Mouse (Mus musculus) kidney, embryonic 16.5 days (tissue): ENCODE measurements around the gene Snai1. TPM values are rescaled to one million over a fixed set of nuclear protein-coding genes. Genes with fewer than 3 reads are reported as not detected.
A peak's percentile ranks its signal among the peaks of the same experiment; 100 is the strongest.

Experiments used
- ATAC-seq: fragments of 200-750 bp; cut with Nextera tagmentation; 2 replicates; pipeline ENCODE4 v1.8.0; 2017; ENCODE audit warnings: moderate TSS enrichment; ENCODE audit not compliant: low FRiP score, low TSS enrichment
- H3K27ac ChIP-seq: fragments of 300-500 bp; sonication (generic); 2 replicates; pipeline ENCODE4 v1.5.1; 2014; ENCODE audit warnings: low read length
- H3K27me3 ChIP-seq: fragments of 300-500 bp; sonication (generic); 2 replicates; pipeline ENCODE4 v1.6.1; 2014; ENCODE audit warnings: low read length, control low read depth, mixed read lengths; ENCODE audit not compliant: insufficient read depth
- H3K36me3 ChIP-seq: fragments of 300-500 bp; sonication (generic); 2 replicates; pipeline ENCODE4 v1.6.1; 2014; ENCODE audit warnings: low read length, control low read depth, mixed read lengths; ENCODE audit not compliant: insufficient read depth
- H3K4me1 ChIP-seq: fragments of 300-500 bp; sonication (generic); 2 replicates; pipeline ENCODE4 v1.6.1; 2014; ENCODE audit warnings: low read length, control low read depth, mixed read lengths; ENCODE audit not compliant: insufficient read depth
- H3K4me2 ChIP-seq: fragments of 300-500 bp; sonication (generic); replicated peaks from 2 replicates; pipeline ENCODE4 v1.6.1; 2014; ENCODE audit warnings: low read depth, low read length
- H3K4me3 ChIP-seq: fragments of 300-500 bp; sonication (generic); 2 replicates; pipeline ENCODE4 v1.5.1; 2014; ENCODE audit warnings: mild to moderate bottlenecking, low read length
- H3K9ac ChIP-seq: fragments of 300-500 bp; sonication (generic); replicated peaks from 2 replicates; pipeline ENCODE4 v1.6.1; 2014; ENCODE audit warnings: low read length
- H3K9me3 ChIP-seq: fragments of 300-500 bp; sonication (generic); 2 replicates; pipeline ENCODE4 v1.6.1; 2016; ENCODE audit warnings: low read length, control low read depth
- WGBS: fragments of 180-500 bp; shearing (Covaris S2); extraction: QIAGEN DNeasy Blood & Tissue Kit; methylation state at CpG from one replicate; pipeline ENCODE4 v1.1.7; 2014; 5-methylcytosine and 5-hydroxymethylcytosine counted together
- polyA plus RNA-seq: library from polyadenylated mRNA; unstranded; fragments of >200 nt; fragmentation: Nextera tagmentation; extraction: Ambion mirVana; gene quantifications from 2 replicates; pipeline ENCODE4 v1.2.1, GENCODE M21; 2015

Snai1 gene
- 40.8 and 49.3 TPM in 2 replicates for polyA plus RNA-seq

DNA sequence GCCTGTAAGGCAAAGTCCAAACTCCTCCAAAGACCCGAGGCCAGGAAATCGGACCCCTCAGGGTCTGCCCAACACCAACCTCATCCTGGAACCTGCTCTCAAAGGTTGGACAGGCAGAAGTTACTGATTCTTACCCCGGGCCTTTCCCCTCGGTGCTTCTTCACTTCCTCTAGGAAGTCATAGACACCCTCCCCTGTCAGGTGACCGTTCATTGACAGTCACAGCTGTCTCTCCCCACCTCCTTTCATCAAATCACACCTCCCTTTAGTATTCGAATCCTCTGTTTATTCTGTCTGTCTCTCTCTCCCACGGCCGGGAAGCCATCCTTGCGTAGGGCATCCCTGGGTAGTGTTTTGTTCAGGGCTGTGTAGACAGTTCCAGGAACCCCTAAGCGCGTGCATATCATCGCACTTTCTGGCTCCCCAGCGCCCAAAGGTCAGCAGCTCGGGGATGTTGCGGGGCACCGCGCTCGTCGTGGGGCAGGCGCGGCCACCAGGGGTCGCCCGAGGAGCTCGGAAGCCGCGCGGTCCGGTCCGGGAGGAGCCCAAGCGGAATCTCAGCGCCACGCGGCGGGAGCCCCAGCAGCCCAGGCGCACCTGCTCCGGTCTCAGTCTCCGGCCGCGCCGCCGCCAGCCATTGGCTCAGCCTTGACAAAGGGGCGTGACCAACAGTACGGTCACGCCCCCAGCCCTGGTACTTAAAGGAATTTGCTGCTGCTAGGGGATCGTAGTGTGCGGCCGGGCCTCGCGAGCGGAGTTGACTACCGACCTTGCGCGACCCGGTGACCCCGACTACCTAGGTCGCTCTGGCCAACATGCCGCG is at the start of gene Snai1:
TSS of gene Snai1 (plus strand) at position 720 of the 822 bp plus-strand sequence.
- H3K9me3 ChIP-seq: no peaks in the 10 kb centered on the region
- peak within 1 kb of the TSS; percentile 69 for H3K4me3 ChIP-seq
- H3K4me1 ChIP-seq: peaks cover 46% of the 10 kb centered on the region
- H3K4me2 ChIP-seq: peak within 1 kb of the TSS; percentile 96
- peak within 1 kb of the TSS; percentile 78 for H3K9ac ChIP-seq
- peaks cover 9% of the 10 kb centered on the region; the same call in 1 of the 2 replicates for H3K36me3 ChIP-seq
- H3K27ac ChIP-seq: peak within 1 kb of the TSS; percentile 65
- under 1% methylated on average over 58 of the region's 58 CpGs for WGBS
- peaks cover 19% of the 10 kb centered on the region for H3K27me3 ChIP-seq
- ATAC-seq: peak; percentile 97

DNA sequence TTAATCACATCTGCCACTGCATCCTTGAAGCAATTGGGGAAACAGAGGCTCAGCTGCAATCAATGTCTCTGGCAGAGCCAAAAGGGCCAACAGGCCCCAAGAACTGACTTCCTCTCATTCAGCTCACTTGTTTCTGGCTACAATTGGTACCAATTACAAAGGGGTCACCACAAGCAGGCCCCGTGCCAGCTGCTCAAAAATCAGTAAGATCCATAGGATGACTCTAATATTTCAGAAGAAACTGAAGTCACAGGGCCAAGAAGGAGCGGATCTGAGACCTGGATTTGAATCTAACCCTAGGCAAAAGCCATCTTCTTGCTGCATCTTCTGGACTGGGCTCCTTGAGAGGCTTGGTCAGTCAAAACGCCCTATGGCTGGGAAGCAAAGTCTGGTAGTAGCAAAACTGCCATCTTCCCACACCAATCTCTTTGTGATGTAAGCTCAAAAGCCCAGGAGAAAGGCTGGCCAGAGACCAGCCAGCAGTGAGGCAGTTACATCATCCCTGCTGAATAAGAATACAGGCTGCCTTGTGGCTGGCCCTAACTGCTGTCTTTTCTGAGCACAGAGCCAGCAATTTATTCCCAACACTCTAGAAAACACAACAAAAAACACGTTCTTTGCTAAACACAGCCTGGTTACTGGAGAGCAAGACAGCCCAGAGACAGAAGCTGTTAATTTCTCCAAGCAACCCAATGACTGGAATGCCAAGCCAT is 47.0 kb upstream of the Snai1 start:
- H3K4me1 ChIP-seq: peaks cover 20% of the 10 kb centered on the region
- 80% methylated on average over 4 of the region's 4 CpGs for WGBS
- 0 out of 2 replicates have a peak, but pooled peaks cover 3% of the 10 kb centered on the region for H3K36me3 ChIP-seq
- H3K4me2 ChIP-seq: no peak overlapping the region
- peak overlapping the region; percentile 100; the same call in 1 of the 2 replicates for H3K4me3 ChIP-seq
- no peak for ATAC-seq
- H3K9me3 ChIP-seq: no peaks in the 10 kb centered on the region
- H3K27ac ChIP-seq: no peak overlapping the region
- peak overlapping the region; percentile 95 for H3K9ac ChIP-seq
- H3K27me3 ChIP-seq: no peaks in the 10 kb centered on the region

DNA sequence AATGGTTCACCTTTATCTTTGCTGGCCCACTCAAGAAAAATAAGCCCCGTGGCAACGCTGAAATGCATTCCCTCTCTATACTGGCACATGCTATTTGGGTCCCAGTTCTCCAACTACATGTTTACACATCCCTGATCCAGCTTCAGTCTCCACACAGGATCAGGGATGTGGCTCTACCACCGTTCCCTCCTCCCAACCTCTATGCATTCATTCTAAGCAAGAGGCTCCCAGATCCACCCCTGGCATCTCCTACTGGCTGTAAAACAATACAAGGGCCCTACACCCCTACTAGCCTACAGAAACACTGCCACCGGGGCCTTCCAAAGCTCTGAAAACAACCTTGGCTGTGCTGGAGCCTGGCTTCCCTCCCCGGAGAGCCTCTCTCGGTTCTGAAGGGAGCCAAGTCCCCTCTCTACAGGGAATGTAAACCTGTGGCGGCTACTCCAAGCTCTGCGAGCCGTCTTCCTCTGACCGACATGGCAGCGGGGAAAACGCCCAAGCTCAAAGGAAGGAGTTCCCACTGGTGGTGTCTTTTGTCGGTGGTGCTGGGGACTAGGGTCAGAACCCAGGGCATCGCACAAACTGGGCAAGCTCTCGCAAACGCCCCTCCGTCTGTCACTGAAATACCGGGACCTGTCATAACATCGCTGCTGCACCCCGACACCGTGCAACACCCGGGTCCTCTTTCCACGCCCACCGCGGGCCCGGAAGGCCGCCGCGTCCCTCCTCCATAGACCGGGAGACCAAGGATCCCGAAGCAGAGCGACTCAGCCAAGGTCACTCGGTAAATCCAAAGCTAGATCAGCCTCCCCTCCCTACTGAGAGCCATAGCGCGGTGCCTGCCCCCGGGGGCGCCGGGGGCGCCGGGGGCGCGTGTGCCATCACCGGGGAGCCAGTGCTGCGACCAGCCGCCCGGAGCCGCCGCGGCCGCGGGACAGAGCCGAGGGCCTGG is 46.0 kb upstream of the Snai1 start, which contains the start of gene Rnf114:
TSS of gene Rnf114 (plus strand) at position 889 of the 952 bp plus-strand sequence.
- peak; percentile 13; the same call in 1 of the 2 replicates for ATAC-seq

DNA sequence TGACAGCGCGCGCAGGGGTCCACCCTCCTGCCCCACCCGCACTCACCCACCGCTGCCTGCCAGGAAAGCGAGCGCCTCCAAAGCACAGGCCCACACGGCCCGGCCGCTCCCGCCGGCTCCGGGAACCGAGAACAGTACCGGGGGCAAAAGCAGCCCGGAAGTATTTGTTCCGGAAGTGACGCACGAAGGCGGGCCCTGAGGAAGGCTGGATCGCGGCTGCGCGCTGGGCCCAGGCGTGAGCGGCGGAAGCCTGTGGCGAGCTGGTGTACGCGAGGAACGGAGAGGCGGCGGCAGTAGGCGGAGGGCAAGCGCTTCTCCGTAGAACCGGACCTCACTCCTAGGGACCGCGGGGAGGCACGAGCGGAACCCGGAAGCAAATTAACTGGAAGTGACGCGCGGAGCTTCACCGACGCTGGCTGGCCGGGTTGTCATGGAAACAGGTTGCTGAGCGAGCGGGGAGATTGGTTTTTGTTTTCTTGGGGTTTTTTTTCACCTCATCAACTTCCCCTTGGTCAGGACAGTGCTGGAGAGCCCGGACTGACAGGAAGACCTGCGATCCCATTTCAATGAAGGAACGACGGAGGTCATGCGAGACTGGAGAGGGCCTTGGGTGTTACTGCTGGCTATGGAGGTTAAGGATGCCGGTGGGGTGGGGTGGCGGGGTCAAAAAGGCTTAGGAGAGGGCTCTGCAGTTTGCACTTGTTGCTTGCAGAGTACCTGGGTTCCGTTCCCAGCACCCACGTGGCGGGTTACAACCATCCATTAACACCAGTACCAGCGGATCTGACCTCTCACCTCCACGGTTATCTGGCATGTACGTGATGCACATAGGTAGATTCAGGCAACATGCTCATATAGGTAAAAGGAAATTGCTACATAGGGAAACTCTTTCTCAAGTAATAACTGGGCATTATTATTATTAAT is 45.0 kb upstream of the Snai1 start, which contains the start of gene Spata2:
TSS of gene Spata2 (minus strand) at position 175 of the 924 bp plus-strand sequence.
- Histone ChIP-seq H3K4me2 (peak within 1 kb of the TSS; percentile 97), H3K27ac (peak within 1 kb of the TSS; percentile 99), H3K4me3 (peak within 1 kb of the TSS; percentile 100), H3K27me3 (no peaks in the 10 kb centered on the region), H3K4me1 (peaks cover 20% of the 10 kb centered on the region), H3K36me3 (0 out of 2 replicates have a peak, but pooled peaks cover 3% of the 10 kb centered on the region), H3K9me3 (no peaks in the 10 kb centered on the region), H3K9ac (peak within 1 kb of the TSS; percentile 95)
- under 1% methylated on average over 63 of the region's 63 CpGs for WGBS
- ATAC-seq: peak; percentile 88

More for the DNA sequence above, 46.0 kb upstream of the Snai1 start, which contains the start of gene Rnf114:
- H3K27ac ChIP-seq: peak within 1 kb of the TSS; percentile 99
- no peaks in the 10 kb centered on the region for H3K27me3 ChIP-seq
- no peaks in the 10 kb centered on the region for H3K9me3 ChIP-seq
- H3K4me2 ChIP-seq: peak within 1 kb of the TSS; percentile 97
- H3K4me3 ChIP-seq: peak within 1 kb of the TSS; percentile 100
- peak within 1 kb of the TSS; percentile 95 for H3K9ac ChIP-seq
- 2% methylated on average over 52 of the region's 52 CpGs for WGBS
- H3K4me1 ChIP-seq: peaks cover 20% of the 10 kb centered on the region
- H3K36me3 ChIP-seq: 0 out of 2 replicates have a peak, but pooled peaks cover 3% of the 10 kb centered on the region

DNA sequence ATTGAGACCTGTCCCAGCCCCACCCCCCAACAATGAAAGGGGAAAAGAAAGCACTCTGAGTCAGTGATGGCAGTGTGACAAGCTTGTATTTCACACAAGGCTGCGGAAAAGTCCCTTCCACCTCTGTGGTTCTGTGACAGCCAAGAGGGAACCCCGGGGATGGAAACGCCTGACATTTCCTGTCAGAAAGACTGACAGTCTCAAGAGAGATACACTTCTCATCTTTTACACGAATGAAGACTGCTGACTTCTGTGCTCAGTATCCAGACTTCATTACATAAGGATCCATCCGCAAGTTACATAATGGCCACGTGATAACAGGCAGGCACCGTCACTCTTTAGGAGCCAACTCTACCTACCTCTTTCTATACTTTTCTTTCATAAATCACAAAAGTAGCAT is 41.6 kb upstream of the Snai1 start:
- no peak overlapping the region for H3K9ac ChIP-seq
- H3K4me3 ChIP-seq: no peak overlapping the region
- ATAC-seq: no peak
- peaks cover 13% of the 10 kb centered on the region for H3K4me1 ChIP-seq
- no peak overlapping the region for H3K27ac ChIP-seq
- no peak overlapping the region for H3K4me2 ChIP-seq
- no peaks in the 10 kb centered on the region for H3K36me3 ChIP-seq
- 87% methylated on average over 7 of the region's 7 CpGs for WGBS
- H3K9me3 ChIP-seq: no peaks in the 10 kb centered on the region
- H3K27me3 ChIP-seq: no peaks in the 10 kb centered on the region

DNA sequence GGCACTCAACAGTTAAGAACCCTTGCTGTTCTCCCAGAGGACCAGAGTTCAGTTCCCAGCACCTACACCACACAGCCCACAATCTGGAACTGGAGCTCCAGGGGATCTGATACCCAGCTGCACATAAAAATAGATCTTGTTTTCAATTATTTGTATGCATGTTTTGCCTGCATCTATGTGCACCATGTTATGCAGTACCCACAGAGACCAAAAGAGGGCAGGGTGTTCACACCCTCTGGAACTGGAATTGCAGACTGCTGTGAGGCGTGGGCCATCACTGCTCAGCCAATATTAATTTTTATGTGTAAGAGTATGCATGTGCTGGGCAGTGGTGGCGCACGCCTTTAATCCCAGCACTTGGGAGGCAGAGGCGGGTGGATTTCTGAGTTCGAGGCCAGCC is 40.7 kb upstream of the Snai1 start:
- WGBS: 83% methylated on average over 5 of the region's 5 CpGs
- Histone ChIP-seq H3K27me3 (no peaks in the 10 kb centered on the region), H3K9me3 (no peaks in the 10 kb centered on the region), H3K4me1 (peaks cover 6% of the 10 kb centered on the region; the same call in 1 of the 2 replicates), H3K36me3 (no peaks in the 10 kb centered on the region), H3K9ac (no peak overlapping the region), H3K4me2 (no peak overlapping the region), H3K4me3 (no peak overlapping the region), H3K27ac (no peak overlapping the region)
- no peak for ATAC-seq

DNA sequence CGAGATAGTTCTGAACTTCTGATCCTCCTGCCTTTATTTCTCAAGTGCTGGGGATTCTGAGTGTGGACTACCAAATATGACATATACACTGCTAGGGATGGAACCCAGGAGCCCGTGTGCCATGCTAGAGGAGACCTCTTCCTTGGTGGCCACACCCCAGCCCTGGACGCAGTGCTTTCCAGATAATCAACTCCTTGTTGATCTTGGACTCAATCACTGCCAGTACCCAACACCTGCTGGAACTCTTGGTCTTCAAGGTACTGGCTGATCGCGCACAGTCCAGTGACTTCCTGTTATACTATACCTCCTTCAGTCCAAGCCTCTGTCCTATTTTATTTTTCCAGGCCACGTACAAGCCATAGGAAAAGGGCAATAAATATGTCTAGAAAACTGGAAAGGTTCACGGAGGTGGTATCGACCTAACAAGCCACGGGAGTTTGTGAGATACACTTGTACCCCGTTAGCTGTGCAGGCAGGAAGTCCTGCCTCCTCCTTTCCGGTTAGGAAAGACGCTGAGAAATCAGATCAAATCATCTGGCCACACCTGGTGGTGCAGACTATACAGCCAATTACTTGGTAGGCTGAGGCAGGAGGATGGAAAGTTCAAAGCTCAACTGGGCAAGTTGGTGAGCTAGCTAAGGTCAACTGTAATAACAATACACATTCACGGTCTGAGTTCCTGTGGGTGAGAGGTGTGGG is 35.3 kb upstream of the Snai1 start:
- H3K27ac ChIP-seq: peak overlapping the region; percentile 48
- WGBS: 44% methylated on average over 13 of the region's 13 CpGs
- no peaks in the 10 kb centered on the region for H3K9me3 ChIP-seq
- peaks cover 12% of the 10 kb centered on the region; the same call in 1 of the 2 replicates for H3K36me3 ChIP-seq
- peaks cover 27% of the 10 kb centered on the region for H3K4me1 ChIP-seq
- peak overlapping the region; percentile 94 for H3K4me3 ChIP-seq
- ATAC-seq: peak; percentile 24
- peak overlapping the region; percentile 84 for H3K4me2 ChIP-seq
- no peaks in the 10 kb centered on the region for H3K27me3 ChIP-seq
- peak overlapping the region; percentile 90; the same call in 1 of the 2 replicates for H3K9ac ChIP-seq
